Mouse (Mus musculus): ENCODE measurements at regions not wholly inside any gene's neighbourhood (a gene's known extent, or its start where the extent isn't known, plus 50 kb on each side); places are given as distances from the start of the nearest gene placed in this dataset.

DNA sequence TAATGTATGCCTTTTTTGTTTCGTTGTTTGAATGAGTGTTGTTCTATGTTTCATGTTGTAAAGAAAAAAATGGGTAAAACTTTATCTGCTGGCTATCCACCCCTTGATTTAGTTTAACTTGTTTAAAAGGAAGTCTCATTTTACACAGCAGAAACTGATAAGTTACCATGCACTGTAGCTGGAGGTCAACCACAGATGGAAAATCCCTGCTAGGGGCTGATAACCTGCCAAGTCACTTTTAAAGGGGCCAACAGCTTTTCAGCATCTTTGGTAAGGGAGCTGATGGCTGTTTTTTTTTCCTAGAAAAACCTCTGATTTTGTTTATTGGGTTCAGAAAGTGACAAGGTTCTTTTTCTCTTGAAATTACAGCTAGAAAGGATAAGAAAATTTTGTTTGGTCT is 1050.6 kb downstream of the Grik2 start:
- TF ChIP-seq ETS1 (IDR thresholded peaks at IDR 0.05; ENCODE audit: low read depth, low read length), result no peak
- TF ChIP-seq RCOR1 (IDR thresholded peaks at IDR 0.05; ENCODE audit: low read depth, low read length), result 0 out of 2 replicates have a peak, but pooled peaks have one; percentile 38
- Histone ChIP-seq H3K27ac (ENCODE audit: control insufficient read depth, low read depth, low read length) (no peak overlapping the region), H3K36me3 (ENCODE audit: control insufficient read depth in 1 of 2, insufficient read depth in 2 of 2, low read length in 2 of 2) (no peaks in the 10 kb centered on the region), H3K9ac (ENCODE audit: control insufficient read depth, low read depth, low read length, poor library complexity, severe bottlenecking) (no peak overlapping the region), H3K4me3 (ENCODE audit: control insufficient read depth in 1 of 2, insufficient read depth in 1 of 2, low read depth in 2 of 2, low read length in 2 of 2) (no peak overlapping the region), H3K27me3 (ENCODE audit: control insufficient read depth in 1 of 2, insufficient read depth in 2 of 2, low read length in 2 of 2) (no peaks in the 10 kb centered on the region), H3K9me3 (replicated peaks; ENCODE audit: insufficient read depth, low read length) (no peaks in the 10 kb centered on the region), H3K79me2 (ENCODE audit: control insufficient read depth, insufficient read depth, low read length, poor library complexity) (no peaks in the 10 kb centered on the region), H3K4me1 (ENCODE audit: control insufficient read depth in 1 of 2, insufficient read depth in 2 of 2, low read length in 2 of 2) (no peaks in the 10 kb centered on the region)
- DNase-seq (ENCODE audit: low read depth, low spot score), result peak; percentile 1

DNA sequence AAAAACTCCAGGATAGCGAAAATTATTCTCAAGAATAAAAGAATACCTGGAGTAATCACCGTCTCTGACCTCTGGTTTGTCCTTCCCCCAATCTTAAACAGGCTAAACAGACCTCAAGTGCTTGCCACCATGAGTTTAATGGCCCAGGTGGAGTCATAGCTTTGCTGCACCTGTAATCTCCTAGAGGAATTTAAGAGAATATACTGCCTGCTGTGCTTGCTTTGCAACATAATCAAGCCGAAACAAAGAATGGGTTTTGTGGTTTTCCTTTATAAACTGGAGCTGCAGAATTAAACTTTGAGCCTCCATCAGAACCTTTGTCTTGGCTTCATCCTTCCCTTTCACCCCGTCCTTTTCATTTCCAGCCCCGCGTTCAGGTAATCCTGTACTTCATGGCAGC is 1051.7 kb downstream of the Grik2 start:
- Histone ChIP-seq H3K4me3 (ENCODE audit: control insufficient read depth in 1 of 2, insufficient read depth in 1 of 2, low read depth in 2 of 2, low read length in 2 of 2) (no peak overlapping the region), H3K4me1 (ENCODE audit: control insufficient read depth in 1 of 2, insufficient read depth in 2 of 2, low read length in 2 of 2) (no peaks in the 10 kb centered on the region), H3K9ac (ENCODE audit: control insufficient read depth, low read depth, low read length, poor library complexity, severe bottlenecking) (no peak overlapping the region), H3K79me2 (ENCODE audit: control insufficient read depth, insufficient read depth, low read length, poor library complexity) (no peaks in the 10 kb centered on the region), H3K9me3 (replicated peaks; ENCODE audit: insufficient read depth, low read length) (no peaks in the 10 kb centered on the region), H3K27me3 (ENCODE audit: control insufficient read depth in 1 of 2, insufficient read depth in 2 of 2, low read length in 2 of 2) (no peaks in the 10 kb centered on the region), H3K36me3 (ENCODE audit: control insufficient read depth in 1 of 2, insufficient read depth in 2 of 2, low read length in 2 of 2) (no peaks in the 10 kb centered on the region), H3K27ac (ENCODE audit: control insufficient read depth, low read depth, low read length) (no peak overlapping the region)
- DNase-seq (ENCODE audit: low read depth, low spot score), result no peak
- TF ChIP-seq JUND (IDR thresholded peaks at IDR 0.05; ENCODE audit: low read depth, low read length) (no peak), SMC3 (IDR thresholded peaks at IDR 0.05; ENCODE audit: low read depth, low read length) (no peak), EP300 (IDR thresholded peaks at IDR 0.05; ENCODE audit: low read depth in 1 of 2, low read length in 2 of 2) (no peak), KAT2A (conservative IDR thresholded peaks at IDR 0.05; ENCODE audit: low read depth, low read length) (no peak), TBP (IDR thresholded peaks at IDR 0.05; ENCODE audit: low read depth, low read length) (no peak), SIN3A (IDR thresholded peaks at IDR 0.05; ENCODE audit: low read length) (no peak), MEF2A (IDR thresholded peaks at IDR 0.05; ENCODE audit: extremely low read depth, insufficient replicate concordance, low read depth, low read length, poor library complexity, severe bottlenecking) (no peak), CHD1 (IDR thresholded peaks at IDR 0.05; ENCODE audit: low read depth, low read length) (no peak), ZC3H11A (IDR thresholded peaks at IDR 0.05; ENCODE audit: low read depth, low read length) (no peak), POLR2AphosphoS5 (IDR thresholded peaks at IDR 0.05; ENCODE audit: borderline replicate concordance, low read depth, low read length) (no peak), TAL1 (IDR thresholded peaks at IDR 0.05; ENCODE audit: low read length) (no peak), USF2 (IDR thresholded peaks at IDR 0.05; ENCODE audit: borderline replicate concordance in 1 of 2, insufficient read depth in 1 of 2, low read depth in 1 of 2, low read length in 2 of 2) (no peak), MAFK (IDR thresholded peaks at IDR 0.05; ENCODE audit: borderline replicate concordance, low read depth, low read length) (no peak), MAZ (IDR thresholded peaks at IDR 0.05; ENCODE audit: low read depth, low read length) (no peak), ELF1 (IDR thresholded peaks at IDR 0.05; ENCODE audit: low read depth, low read length) (no peak), MYB (IDR thresholded peaks at IDR 0.05; ENCODE audit: low read depth, low read length) (no peak), ZKSCAN1 (IDR thresholded peaks at IDR 0.05; ENCODE audit: low read depth, low read length) (no peak), BHLHE40 (IDR thresholded peaks at IDR 0.05; ENCODE audit: borderline replicate concordance, low read depth, low read length) (no peak), CTCF (IDR thresholded peaks at IDR 0.05 in 2 of 3, conservative IDR thresholded peaks at IDR 0.05 in 1 of 3; ENCODE audit: control insufficient read depth in 1 of 3, insufficient read depth in 1 of 3, low read depth in 2 of 3, low read length in 3 of 3, poor library complexity in 1 of 3, severe bottlenecking in 1 of 3) (no peak), NRF1 (IDR thresholded peaks at IDR 0.05; ENCODE audit: insufficient read depth, low read depth, low read length, poor library complexity, severe bottlenecking) (no peak)

All from MEL (cell line).